Mouse (Mus musculus) stomach, postnatal 0 days (tissue): ENCODE measurements around the gene Tpte.

Experiments used
- CTCF ChIP-seq: IDR thresholded peaks from 2 replicates; pipeline ENCODE4 v1.5.1; 2016; ENCODE audit warnings: antibody characterized with exemption, low read depth, mild to moderate bottlenecking, moderate library complexity
- EP300 ChIP-seq: optimal IDR thresholded peaks from 2 replicates; pipeline ENCODE3; 2016; ENCODE audit warnings: antibody characterized with exemption

- no peak for TF ChIP-seq CTCF
- no peak for TF ChIP-seq EP300
Observed at GRCm38 (mm10) chr8:22376311-22376710, 93.1 kb downstream of the Tpte start.
